Mouse (Mus musculus) gastrocnemius, adult 8-10 months (tissue): ENCODE data around the gene Ube2z. TPM values are rescaled to one million over a fixed set of nuclear protein-coding genes. Genes with fewer than 3 reads are reported as not detected.

ENCODE experiments used
- DNase-seq, 2 experiments: peaks; one replicate each; pipeline ENCODE4 v3.0.0; 2022; ENCODE audit warnings: low spot score in 2 of 2
- total RNA-seq, 4 experiments: library from RNA; stranded (reverse); gene quantifications; 2 replicates each; pipeline ENCODE4 v1.2.4; 2022

The Ube2z gene
- total RNA-seq, 4 experiments from 2014 or later = 15.0 to 17.9 (median 16.3) TPM

DNA sequence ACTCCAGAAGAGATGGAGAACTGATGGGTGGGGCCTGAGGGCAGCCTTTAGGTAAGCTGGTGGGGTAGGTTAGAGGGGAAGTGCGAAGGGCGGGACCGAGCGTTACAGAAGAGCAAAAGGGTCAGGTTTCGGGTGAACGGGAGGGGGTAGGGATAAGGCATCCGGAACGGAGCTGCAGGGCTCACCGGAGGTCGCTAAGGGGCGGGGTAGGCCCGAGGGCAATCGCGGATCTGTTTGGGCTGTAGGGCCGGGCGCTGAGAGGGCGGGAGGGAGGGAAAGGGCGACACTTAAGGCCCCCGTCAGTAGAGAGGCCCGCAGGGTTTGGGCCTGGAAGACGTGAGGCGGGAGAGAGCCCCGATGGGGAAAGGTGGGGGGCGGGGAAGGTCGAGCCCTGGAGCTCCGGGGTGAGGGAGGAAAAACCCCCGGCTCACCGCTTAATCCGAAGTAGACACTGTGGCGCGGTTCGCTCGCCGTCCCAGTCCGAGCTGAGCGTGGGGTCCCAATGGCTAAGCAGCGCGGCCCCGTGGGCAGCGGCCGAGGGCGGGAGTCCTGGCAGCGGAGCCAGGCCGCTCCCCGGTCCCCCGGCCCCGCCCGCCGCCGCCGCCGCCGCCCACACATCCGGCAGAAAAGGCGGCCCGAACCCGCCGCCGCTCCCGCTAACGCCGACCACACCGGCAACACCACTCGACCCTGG lies 520 bp downstream of the Ube2z start:
- no peak for DNase-seq

DNA sequence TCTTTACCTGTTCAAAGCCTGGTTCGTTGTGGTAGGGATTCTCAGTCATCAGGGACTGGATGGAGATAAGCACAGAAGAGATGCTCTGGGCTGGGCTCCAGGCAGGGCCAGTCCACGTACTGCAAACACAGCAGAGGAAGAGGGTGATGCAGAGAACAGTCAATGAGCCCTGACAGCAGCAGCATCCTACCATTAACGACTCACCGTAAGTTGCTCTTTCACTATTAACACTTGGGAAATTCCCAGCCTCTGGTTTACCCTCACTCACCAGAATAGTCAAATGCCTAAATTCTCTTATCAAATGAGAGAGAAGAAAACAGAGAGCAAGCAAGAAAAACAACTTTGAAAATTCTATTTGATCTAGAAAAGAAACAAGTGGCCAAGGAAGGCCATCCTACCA lies 6.9 kb downstream of the Ube2z start:
- DNase-seq = no peak

DNA sequence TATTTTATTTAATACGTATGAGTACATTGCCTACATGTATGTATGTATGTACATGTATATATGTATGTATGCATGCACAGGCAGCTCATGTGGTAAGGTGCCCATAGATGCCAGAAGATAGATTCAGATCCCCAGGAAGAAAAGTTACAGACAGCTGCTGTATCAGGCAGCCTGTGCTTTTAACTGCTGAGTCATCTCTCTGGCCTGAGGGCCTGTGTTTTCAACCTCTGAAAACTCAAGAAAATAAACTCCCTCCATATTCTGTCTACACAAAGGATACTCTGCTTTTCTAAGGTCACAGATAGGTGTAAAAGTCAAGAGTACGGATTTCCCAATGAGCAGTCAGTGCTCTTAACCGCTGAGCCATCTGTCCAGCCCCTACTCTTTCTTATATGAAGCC lies 14.3 kb downstream of the Ube2z start:
- no peak for DNase-seq

DNA sequence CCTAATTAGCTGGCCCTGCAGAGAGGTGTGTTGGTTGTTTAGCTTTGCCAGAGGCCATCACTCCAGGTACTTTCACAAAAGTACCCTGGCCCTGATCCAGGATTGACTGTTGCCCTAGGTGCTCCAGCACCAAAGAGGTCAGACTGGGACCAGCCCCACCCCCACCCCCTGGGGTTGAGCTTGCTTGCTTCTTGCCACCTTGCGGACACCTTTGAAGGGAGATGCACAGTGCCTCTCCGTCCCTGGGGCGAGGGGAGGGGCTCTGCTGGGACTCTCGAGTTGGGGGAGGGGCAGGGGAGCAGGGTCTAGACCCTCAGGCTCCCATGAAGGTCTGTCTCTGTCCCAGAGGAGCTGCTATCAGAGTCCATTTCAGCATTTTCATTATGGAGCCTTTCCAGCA lies 15.2 kb downstream of the Ube2z start:
- DNase-seq = no peak

DNA sequence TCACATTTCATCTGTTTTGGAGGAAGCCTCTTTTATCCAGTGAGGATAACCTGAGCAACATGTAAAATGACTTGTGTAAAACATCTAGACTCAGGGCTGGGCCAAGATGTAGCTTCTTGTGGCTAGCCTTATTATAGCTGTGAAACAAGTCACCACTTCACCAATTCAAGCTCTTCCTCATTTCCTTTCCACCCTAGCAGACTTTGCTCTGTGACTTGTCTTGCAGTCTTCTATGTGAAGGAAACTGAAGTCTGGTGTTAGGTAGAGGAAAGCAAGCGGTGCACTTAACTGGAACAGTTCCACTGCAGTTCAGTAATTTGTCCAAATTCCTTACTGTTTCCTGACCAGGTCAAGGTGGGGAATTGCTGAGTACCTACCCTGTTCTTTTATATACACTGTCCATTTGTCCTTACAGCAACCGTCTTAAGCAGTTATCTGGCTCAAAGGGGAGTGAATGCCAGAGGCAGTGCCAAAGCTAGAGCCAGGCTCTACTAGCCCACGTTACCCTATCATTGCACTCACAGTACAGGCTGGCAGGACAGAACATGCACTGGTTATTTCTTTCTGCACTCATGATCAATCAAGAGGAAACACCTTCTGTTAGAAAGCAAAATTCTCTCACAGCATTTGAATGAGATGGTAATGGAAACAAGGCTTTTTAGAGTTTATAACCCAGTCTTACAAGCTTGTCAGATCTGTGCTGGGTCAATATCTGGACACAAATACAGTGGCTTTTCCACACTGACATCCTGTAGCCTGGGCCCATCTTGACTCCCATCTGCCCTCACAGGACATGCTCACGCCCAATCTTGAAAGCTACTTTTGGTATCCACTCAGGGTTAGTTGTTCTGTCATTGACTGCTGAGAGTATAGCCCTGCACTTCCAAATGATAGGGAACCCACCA lies 17.5 kb downstream of the Ube2z start:
- no peak for DNase-seq

DNA sequence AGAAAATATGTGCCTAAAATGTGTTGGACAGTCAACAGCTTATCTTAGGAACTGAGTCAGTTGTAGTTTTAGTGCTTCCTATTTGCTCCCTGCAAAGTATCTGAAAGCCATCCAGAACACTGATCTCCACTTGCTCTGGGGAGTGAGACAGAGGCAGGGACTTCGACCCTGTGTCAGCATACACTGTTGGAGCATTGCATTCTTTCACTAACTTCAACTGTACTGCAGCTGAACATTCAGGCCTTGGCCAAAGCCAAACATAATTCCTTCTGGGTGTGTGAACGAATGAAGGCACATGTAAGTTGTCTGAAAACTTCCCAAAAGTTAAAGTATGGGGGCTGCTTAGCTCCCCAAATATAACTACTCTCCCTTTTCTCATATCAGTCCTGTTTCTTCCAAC lies 18.4 kb downstream of the Ube2z start:
- DNase-seq = no peak

DNA sequence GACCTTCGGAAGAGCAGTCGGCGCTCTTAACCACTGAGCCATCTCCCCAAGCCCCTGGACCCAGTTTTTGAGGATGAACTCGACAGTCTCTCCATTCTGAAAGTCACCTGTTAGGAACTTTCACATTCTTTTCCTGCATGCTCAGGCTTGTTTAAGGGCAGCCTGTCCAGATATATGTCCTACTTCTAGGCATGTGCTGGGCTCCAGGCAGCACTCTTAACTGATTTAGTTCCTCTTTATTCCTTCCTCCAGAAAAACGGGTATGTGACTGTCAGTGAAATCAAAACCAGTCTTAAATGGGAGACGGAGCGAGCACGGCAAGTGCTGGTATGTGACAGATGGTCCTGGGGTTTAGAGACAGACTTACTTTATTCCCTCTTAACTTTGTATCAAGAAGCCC lies 19.2 kb downstream of the Ube2z start:
- no peak for DNase-seq

DNA sequence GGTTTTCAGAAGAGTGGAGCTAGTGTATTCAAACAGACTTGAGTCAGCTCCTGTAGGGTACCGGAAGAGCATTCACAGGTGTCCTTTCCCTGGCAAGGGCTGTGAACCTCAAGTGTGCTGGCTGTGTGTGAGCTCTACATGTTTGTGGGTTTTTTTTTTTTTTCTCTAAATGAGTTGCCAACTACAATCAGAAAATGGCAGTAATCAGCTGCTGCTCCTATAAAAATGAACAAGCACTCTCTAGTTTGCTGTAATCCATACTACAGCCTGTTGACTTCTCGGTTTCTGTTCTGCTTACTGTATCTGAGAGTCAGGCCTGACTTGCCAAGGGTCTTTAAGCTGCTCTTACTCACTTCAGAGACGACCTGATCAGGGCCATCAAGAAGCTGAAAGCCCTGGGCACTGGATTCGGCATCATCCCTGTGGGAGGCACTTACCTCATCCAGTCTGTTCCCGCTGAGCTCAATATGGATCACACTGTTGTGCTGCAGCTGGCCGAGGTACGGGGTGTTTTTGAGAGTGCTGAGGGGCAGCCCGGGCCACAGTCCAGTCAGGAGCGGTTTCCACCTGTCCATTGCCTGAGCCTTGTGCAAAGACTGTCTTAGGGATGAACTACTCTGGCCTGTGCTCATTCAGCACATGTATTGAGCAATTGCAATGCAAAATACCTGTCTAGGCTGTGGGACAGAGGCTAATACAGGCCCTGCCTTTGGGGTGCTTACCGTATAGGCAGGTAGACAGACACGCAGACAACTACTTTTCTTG lies 20.2 kb downstream of the Ube2z start:
- no peak for DNase-seq

DNA sequence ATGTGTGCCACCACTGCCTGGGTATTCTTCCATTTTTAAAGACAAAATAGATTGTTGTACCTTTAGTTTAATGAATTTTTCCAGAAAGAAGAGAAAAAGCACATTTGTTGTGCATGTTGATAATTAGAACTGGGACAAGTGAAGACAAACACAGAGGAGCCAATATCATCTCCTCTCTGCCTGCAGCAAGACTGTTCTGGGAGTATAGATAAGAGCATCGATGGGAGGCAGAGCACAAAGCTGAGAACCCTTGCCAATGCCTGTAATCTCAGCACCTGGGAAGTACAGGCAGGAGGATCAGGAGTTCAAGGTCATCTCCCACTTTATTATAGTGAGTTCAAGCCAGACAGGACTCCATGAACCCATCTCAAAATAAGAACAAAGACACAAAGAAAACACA lies 26.6 kb downstream of the Ube2z start:
- DNase-seq = no peak

DNA sequence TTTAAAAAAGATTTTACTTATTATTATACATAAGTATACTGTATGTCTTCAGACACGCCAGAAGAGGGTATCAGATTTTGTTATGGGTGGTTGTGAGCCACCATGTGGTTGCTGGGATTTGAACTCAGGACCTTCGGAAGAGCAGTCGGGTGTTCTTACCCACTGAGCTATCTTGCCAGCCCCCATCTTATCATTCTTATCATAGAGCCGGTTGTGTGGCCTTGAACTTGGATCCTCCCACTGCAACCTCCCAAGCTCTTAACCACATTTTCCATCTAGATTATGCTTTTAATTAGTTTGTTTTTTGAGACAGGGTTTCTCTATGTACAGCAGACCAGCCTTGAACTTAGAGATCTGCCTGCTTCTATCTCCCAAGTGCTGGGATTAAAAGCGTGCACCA lies 27.7 kb downstream of the Ube2z start:
- no peak for DNase-seq

DNA sequence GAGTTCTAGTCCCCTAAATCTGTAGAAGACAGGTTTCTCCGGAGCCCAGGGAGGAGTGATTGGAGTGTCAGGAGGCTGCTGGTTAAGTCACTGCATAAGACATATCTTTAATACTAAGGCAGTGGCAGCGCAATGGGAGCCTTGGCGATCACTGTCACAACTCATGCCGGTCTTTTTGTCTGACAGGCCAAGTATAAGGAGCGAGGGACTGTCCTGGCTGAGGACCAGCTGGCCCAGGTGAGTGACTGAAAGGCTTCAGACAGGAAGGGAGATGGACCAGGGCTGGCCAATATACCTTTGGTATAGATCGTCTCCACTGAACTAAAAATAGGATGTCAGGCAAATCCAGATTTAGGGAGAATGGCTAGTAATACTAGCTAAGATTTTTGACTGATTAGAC lies 30.1 kb downstream of the Ube2z start:
- no peak for DNase-seq

DNA sequence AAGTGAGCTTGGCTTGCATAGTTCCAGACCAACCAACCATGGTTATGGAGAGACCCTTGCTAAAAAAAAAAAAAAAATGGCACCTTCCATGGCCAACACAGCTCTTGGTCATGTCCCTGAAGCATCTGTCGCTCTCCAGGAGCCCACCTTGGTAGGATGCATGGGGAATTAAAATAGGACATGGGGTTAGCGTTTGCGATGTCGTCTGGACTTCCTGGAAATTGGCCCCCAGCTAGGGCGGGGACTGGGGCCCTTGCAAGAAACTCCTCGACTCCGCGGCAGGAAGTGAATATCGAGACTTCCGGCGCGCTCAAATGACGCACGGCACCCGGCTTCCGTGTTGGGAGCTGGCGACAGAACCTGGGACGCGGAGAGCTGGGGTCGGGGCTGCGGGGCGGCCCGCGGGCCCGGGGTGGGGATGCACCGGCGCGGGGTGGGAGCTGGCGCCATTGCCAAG lies 30.6 kb downstream of the Ube2z start, which contains the start of gene Snf8:
Gene Snf8, plus strand, starts transcription at position 290 of the 457 bp plus-strand sequence.
- peak; percentile 86 to 88 for DNase-seq

DNA sequence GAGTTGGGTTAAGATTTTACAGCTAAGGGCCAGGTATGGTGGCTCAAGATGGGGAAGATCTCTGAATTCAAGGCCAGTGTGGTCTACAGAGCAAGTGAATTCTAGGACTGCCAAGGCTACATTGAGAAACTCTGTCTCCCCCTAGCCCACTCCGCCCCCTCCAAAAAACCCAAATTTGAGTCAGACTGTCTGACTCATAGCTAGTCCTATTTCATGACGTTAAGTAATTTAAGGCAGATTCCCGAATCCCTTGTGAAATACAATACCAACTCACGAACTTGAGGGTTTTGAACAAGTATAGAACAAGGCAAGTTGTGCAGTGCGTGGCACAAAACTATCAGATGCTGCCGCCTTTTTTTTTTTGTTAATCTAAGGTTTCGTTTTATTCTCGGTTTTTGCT lies 31.1 kb downstream of the Ube2z start:
- DNase-seq = no peak

DNA sequence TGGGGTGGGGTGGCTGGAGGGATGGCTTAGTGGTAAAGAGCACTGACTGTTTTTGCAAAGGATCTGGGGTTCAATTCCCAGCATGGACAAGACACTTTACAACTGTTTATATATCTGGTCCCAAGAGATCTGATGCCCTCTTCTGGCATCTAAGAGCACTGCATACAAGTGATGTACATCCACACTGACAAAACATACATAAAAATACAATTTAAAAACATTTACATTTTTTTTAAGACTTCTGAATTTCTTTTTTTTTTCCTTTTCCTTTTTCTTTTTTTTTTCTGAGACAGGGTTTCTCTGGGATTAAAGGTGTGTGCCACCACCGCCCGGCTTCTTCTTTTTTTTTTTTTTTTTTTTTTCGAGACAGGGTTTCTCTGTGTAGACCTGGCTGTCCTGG lies 31.9 kb downstream of the Ube2z start:
- DNase-seq = no peak

DNA sequence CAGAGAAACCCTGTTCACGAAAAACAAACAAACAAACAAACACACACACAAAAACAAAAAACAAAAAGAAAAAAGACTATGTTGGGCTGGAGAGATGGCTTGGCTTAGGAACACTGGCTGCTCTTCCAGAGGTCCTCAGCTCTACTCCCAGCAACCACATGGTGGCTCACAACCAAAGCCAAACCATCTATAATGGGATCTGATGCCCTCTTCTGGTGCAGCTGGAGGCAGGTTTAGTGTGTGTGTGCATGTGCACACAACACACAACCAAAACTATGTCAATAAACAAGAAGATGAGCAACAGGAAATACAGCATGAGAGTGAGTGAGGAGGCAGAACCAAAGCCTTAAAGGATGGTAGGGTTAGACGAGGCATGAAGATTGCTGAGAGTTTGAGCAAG lies 33.5 kb downstream of the Ube2z start:
- DNase-seq = no peak

DNA sequence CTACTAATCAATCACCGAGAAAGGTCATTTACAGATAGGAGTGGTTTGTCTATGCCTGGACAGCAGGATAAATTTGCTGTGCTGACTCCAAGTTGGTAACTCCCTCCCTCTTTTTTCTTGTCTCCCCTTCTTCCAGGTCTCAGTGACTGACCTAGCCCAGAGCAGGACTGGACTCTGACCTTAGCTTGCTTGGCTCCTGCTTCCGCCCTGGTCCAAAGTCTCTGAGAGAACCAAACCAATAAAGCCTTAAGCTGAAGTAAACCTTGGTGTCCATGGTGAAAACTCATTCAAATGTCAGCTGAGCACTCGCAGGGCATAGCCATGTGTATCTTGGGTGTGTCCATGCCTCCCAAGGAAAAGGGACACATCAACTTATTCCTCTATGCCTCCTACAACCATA lies 34.6 kb downstream of the Ube2z start:
- no peak for DNase-seq

DNA sequence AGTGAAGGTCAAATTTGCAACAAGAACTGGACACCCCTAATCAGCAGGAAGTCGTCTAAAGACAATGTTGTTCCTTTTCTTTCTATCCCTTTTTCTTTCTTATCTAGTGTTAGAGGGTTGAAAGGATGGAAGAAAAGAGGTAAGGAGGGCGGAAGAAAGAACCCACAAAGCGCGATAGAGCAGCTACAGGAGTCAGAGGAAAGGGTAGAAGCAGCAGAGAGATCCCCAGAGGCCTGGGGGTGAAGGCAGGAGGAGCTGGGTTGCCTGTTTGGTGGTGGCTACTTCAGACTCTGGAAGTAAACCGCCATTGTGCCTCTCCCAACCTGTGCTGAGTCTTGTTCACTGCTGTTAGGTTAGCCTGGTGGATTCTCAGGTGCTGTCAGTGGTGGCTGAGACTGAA lies 37.1 kb downstream of the Ube2z start:
- no peak for DNase-seq

DNA sequence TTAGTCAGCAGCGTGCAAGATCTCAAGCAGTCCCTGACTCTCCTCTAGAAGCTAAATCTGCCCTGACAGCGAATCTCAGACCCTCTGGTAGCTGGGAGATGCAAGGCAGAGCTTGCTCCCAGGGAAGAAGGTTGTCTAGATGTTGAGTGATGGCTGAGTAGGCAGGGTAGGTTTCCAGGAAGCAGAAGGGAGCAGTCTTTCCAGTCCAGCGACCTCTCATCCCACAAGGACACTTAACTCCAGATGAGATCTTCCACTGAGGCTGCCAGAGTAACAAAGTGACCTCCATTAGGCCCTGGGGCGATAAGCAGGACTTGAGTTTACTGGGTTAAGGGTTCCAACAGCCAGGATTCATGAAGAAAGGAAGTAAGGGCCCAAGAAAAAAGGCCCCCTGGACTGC lies 44.6 kb downstream of the Ube2z start:
- no peak for DNase-seq

DNA sequence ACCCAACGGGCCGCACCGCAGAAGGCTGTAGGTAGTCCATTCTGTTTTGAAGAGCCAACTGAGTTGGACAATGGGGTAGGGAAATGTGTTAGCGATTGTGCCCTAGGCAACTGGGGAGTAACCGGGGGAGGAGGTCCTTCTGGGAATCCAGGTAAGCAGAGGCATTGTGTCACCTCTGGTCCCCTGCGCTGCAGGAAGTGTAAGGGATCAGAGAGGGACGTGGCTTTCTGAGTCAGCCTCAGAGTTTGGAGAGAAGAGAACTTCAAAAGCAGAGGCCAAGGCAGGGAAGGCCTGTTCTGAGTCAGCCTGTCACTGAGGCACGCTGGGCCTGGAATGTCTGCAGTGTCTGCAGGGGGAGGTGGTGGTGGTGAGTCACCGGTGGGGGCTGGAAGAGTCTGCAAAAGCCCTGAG lies 47.2 kb downstream of the Ube2z start:
- no peak for DNase-seq

DNA sequence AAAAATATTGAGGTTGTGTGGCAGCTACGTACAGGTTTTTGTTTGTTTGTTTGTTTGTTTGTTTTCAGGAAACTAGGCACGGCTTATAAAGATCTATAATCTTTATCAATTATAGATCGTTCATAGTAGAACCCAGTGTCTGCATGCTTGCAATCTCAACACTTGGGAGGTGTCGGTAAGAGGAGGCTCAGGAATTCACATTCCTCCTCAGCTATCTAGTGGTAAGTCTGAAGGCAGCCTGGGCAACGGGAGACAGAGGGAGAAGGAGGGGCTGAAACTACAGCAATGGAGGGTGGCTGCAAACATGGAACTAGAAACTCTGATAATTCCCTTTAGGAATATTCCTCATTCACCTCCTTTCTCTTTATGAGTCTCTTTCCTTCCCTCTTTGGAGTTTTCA lies 49.8 kb downstream of the Ube2z start:
- DNase-seq = no peak

DNA sequence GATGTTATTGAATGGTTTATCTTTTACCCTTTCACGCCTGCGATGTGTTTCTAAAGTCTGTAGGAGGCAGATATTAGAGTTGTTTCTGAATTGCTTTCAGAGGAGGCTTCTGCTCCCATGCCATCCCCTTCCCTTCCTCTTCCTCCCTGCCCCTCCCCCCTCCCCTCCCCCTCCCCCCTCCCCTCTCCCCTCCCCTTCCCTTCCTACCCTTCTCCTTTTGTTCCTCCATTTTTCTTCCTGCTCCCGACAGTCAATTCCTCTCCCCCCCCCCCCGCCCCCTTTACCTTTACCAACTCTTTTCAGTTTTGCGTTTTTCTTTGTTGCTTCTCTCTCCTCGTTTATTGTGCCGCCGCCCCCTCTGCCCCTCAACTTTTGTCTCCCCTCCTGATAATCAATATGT lies 53.2 kb downstream of the Ube2z start:
- DNase-seq = no peak

DNA sequence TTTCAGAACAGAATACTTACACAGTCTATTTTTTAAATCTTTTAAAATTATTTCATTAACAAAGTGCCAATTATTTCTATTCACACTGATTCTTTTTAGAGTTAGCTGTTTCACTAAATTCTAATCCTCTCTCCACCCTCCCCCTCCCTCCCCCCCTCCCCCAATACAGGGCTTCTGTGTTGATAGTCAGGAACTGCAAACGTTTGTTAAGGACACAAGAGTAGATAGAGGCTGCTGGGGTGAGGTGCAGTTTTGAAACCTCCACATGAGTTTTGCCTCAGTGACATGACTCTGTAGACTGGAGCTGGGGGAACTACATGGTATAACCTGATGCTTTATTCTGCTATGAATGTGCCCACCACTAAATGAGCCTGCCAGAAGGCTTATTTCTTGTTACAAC lies 56.4 kb downstream of the Ube2z start:
- no peak for DNase-seq
